Mouse (Mus musculus) embryonic fibroblast, embryonic 13.5 days (primary cell): ENCODE measurements at regions not wholly inside any gene's neighbourhood (a gene's known extent, or its start where the extent isn't known, plus 50 kb on each side); places are given as distances from the start of the nearest gene placed in this dataset.

ENCODE experiments used
- H3K27ac ChIP-seq: 2 replicates; pipeline ENCODE4 v1.5.1; 2012; ENCODE audit warnings: low read length, control low read depth, inconsistent platforms; ENCODE audit not compliant: insufficient read depth
- H3K4me1 ChIP-seq: 2 replicates; pipeline ENCODE4 v1.6.1; 2011; ENCODE audit warnings: low read length; ENCODE audit not compliant: control insufficient read depth, insufficient read depth
- H3K4me3 ChIP-seq: 2 replicates; pipeline ENCODE4 v1.5.1; 2011; ENCODE audit warnings: mild to moderate bottlenecking, control low read depth, low read length; ENCODE audit not compliant: insufficient read depth
- CTCF ChIP-seq: IDR thresholded peaks from 2 replicates; pipeline ENCODE4 v1.5.1; 2011; ENCODE audit warnings: mild to moderate bottlenecking, control low read depth, low read length, moderate library complexity, borderline replicate concordance; ENCODE audit not compliant: insufficient read depth
- POLR2A ChIP-seq: IDR thresholded peaks from 2 replicates; pipeline ENCODE4 v1.6.1; 2011; ENCODE audit warnings: low read depth, mild to moderate bottlenecking, control low read depth, low read length, moderate library complexity

- Histone ChIP-seq H3K4me3 (no peak overlapping the region), H3K4me1 (no peaks in the 10 kb centered on the region), H3K27ac (no peak overlapping the region)
- TF ChIP-seq CTCF (no peak), POLR2A (no peak)
Measured at GRCm38 (mm10) chr12:70635997-70636396, 183.1 kb downstream of the Tmx1 start.

- H3K27ac ChIP-seq, result no peak overlapping the region
- no peak overlapping the region for H3K4me3 ChIP-seq
- no peaks in the 10 kb centered on the region for H3K4me1 ChIP-seq
- no peak for TF ChIP-seq POLR2A
- TF ChIP-seq CTCF, result no peak
Measured at GRCm38 (mm10) chr12:70640186-70640585, 185.1 kb upstream of the Frmd6 start.

DNA sequence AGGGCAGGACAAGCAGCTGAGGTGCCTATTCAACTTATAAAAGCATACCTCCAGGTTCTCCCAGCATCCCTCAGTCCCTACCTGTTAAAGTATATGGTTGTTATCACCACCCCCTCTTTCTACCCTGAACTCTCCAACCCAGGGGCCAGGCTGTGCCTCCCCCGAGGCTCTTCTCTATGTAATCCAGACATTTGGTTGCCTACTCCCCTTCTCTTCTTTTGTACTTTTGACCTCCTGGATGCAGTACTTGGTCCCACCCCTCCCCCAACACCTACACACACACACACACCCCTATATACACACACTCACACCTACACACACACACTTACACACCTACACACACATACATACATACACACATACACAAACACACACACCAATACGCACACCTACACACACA is 180.4 kb upstream of the Frmd6 start:
- TF ChIP-seq POLR2A (no peak), CTCF (no peak)
- no peak overlapping the region for H3K4me3 ChIP-seq
- no peak overlapping the region for H3K27ac ChIP-seq
- H3K4me1 ChIP-seq, result peaks cover 6% of the 10 kb centered on the region

DNA sequence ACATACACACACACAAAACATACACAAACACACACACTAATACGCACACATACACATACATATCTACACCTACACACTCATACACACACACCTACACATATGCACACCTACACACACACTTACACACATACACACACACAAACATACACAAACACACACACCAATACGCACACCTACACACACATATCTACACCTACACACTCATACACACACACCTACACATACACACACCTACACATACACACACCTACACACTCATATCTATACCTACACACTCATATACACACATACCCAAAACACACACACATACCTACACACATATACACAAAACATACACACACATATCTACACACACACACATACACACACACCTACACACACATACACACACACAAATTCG is 179.9 kb upstream of the Frmd6 start:
- Histone ChIP-seq H3K4me3 (no peak overlapping the region), H3K27ac (no peak overlapping the region), H3K4me1 (peaks cover 6% of the 10 kb centered on the region)
- TF ChIP-seq POLR2A, result no peak
- no peak for TF ChIP-seq CTCF

- H3K27ac ChIP-seq, result no peak overlapping the region
Measured at GRCm38 (mm10) chr12:70647516-70647915, 177.8 kb upstream of the Frmd6 start.

GRCm38 (mm10) chr12:70648179-70648811 is 177.0 kb upstream of the Frmd6 start:
- peaks cover 6% of the 10 kb centered on the region for H3K4me1 ChIP-seq
- H3K4me3 ChIP-seq, result no peak overlapping the region
- no peak overlapping the region for H3K27ac ChIP-seq
- TF ChIP-seq POLR2A (no peak), CTCF (no peak)

More at GRCm38 (mm10) chr12:70647516-70647915, 177.8 kb upstream of the Frmd6 start:
- TF ChIP-seq POLR2A (no peak), CTCF (no peak)
- peaks cover 6% of the 10 kb centered on the region for H3K4me1 ChIP-seq
- no peak overlapping the region for H3K4me3 ChIP-seq

DNA sequence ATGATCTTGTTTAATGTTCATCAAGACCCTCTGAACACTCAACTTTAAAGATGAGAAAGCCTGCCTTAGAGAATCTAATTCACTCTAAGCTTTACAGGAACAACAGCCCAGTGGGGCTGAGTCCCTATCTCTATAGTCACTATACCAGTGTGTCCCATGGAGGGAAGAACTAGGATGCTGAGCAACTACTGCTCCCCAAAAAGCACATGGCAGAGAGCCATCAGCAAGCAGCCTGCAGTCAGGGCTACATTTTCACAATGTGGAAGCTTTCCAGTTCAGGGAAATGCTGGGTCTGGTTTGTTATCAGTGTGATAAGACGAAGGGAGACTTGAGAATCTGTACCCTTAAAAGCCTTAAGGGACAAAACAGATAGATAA is 176.5 kb upstream of the Frmd6 start:
- no peak for TF ChIP-seq POLR2A
- no peak for TF ChIP-seq CTCF
- no peak overlapping the region for H3K4me3 ChIP-seq
- peaks cover 6% of the 10 kb centered on the region for H3K4me1 ChIP-seq
- H3K27ac ChIP-seq, result no peak overlapping the region

DNA sequence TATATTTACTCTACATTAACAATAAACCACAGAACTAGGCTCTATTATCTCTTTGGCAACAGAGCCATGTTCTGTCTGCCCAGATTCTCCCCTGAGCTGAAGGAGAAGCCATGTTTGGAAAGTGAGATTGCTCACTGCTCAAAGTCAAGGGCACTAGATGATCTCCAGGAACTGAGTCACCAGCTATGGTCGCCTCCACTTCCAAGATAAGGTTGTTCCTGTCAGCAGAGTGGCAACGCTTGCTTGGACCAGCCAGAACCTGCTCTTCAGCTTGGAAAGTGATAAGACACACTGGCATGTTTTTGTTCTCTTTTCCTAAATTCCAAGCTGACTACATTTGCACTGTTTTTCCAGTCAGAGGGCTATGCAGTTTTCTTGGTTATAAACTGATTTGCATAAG is 175.6 kb upstream of the Frmd6 start:
- TF ChIP-seq CTCF (no peak), POLR2A (no peak)
- Histone ChIP-seq H3K4me1 (peaks cover 6% of the 10 kb centered on the region), H3K4me3 (no peak overlapping the region), H3K27ac (no peak overlapping the region)

DNA sequence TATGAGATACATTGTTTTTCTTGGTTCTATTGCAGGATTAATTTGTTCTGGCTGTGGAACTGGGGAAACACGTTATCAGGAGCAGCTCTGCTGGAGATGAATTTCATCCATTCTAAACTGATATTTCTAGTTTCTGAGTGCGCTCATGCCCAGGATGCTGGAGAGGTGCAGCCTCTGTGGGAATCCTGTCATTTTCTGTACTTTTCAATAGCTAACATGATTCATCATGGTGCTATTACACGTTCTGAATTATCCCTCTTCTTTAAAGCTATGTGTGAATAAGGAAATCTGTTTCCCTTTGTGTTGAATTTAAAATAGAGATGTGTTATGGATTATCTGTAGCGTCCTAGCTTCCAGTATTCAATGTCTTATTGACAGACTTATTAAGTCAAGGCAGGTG is 174.8 kb upstream of the Frmd6 start:
- Histone ChIP-seq H3K4me3 (no peak overlapping the region), H3K4me1 (peaks cover 10% of the 10 kb centered on the region), H3K27ac (no peak overlapping the region)
- no peak for TF ChIP-seq CTCF
- TF ChIP-seq POLR2A, result no peak

- TF ChIP-seq CTCF (peak; percentile 37; the same call in 1 of the 2 replicates), POLR2A (no peak)
Measured at GRCm38 (mm10) chr12:70652751-70653150, 172.6 kb upstream of the Frmd6 start.

GRCm38 (mm10) chr12:70653971-70654370 is 171.3 kb upstream of the Frmd6 start:
- H3K27ac ChIP-seq, result no peak overlapping the region
- H3K4me1 ChIP-seq, result peaks cover 6% of the 10 kb centered on the region
- TF ChIP-seq POLR2A (no peak), CTCF (no peak)
- H3K4me3 ChIP-seq, result no peak overlapping the region

More at GRCm38 (mm10) chr12:70652751-70653150, 172.6 kb upstream of the Frmd6 start:
- H3K4me3 ChIP-seq, result no peak overlapping the region
- H3K27ac ChIP-seq, result no peak overlapping the region
- peaks cover 6% of the 10 kb centered on the region for H3K4me1 ChIP-seq
